Mouse (Mus musculus): ENCODE results near the gene Rpa2. TPM values are rescaled to one million over a fixed set of nuclear protein-coding genes. Genes with fewer than 3 reads are reported as not detected.

Rpa2 gene
- polyA plus RNA-seq, 1 experiment from 2014 or later: 38.1 TPM

DNA sequence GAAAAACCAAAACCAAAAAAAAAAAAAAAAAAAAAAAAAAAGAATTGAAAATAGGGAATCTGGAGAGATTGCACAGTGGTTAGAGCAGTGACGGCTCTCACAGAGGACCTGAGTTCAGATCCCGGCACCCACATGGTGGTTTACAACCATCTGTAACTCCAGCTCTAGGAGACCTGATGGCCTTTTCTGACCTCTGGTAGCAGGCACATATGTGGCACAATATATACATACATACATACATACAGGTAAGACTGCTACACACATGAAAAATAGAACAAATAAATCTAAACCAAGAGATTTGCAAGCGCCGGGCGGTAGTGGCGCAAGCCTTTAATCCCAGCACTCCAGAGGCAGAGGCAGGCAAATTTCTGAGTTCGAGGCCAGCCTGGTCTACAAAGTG is 35.7 kb downstream of the Rpa2 start:
- Histone ChIP-seq H3K4me2 (ENCODE audit: low read length) (no peak overlapping the region), H3K27ac (replicated peaks; ENCODE audit: low read depth, low read length) (no peak overlapping the region), H3K4me3 (replicated peaks; ENCODE audit: low read depth, low read length) (no peak overlapping the region), H3K36me3 (ENCODE audit: control insufficient read depth, insufficient read depth, low read length) (no peaks in the 10 kb centered on the region), H3K27me3 (ENCODE audit: control insufficient read depth, insufficient read depth, low read length) (no peaks in the 10 kb centered on the region), H3K4me1 (ENCODE audit: control insufficient read depth, insufficient read depth, low read length) (no peaks in the 10 kb centered on the region), H3K9ac (replicated peaks; ENCODE audit: low read length) (no peak overlapping the region), H3K9me3 (ENCODE audit: control insufficient read depth, low read length) (no peaks in the 10 kb centered on the region)
- no peak for ATAC-seq (ENCODE audit: low FRiP score, low TSS enrichment)
- DNase-seq: no peak
- 97% methylated on average over 7 of the region's 7 CpGs for WGBS

GRCm38 (mm10) chr4:132804331-132804730 is 36.2 kb downstream of the Rpa2 start:
- Histone ChIP-seq H3K9me3 (ENCODE audit: control insufficient read depth, low read length) (no peaks in the 10 kb centered on the region), H3K4me2 (ENCODE audit: low read length) (no peak overlapping the region), H3K9ac (replicated peaks; ENCODE audit: low read length) (no peak overlapping the region), H3K4me3 (replicated peaks; ENCODE audit: low read depth, low read length) (no peak overlapping the region), H3K4me1 (ENCODE audit: control insufficient read depth, insufficient read depth, low read length) (no peaks in the 10 kb centered on the region), H3K27me3 (ENCODE audit: control insufficient read depth, insufficient read depth, low read length) (no peaks in the 10 kb centered on the region), H3K36me3 (ENCODE audit: control insufficient read depth, insufficient read depth, low read length) (no peaks in the 10 kb centered on the region), H3K27ac (replicated peaks; ENCODE audit: low read depth, low read length) (no peak overlapping the region)
- ATAC-seq (ENCODE audit: low FRiP score, low TSS enrichment) (no peak), DNase-seq (no peak)
- WGBS: 96% methylated on average over 6 of the region's 6 CpGs

GRCm38 (mm10) chr4:132805146-132805545 is 37.0 kb downstream of the Rpa2 start:
- DNase-seq (no peak), ATAC-seq (ENCODE audit: low FRiP score, low TSS enrichment) (no peak)
- no peak overlapping the region for H3K27ac ChIP-seq (replicated peaks; ENCODE audit: low read depth, low read length)
- no peaks in the 10 kb centered on the region for H3K9me3 ChIP-seq (ENCODE audit: control insufficient read depth, low read length)
- H3K27me3 ChIP-seq (ENCODE audit: control insufficient read depth, insufficient read depth, low read length): no peaks in the 10 kb centered on the region
- H3K4me2 ChIP-seq (ENCODE audit: low read length): no peak overlapping the region
- no peak overlapping the region for H3K9ac ChIP-seq (replicated peaks; ENCODE audit: low read length)
- H3K36me3 ChIP-seq (ENCODE audit: control insufficient read depth, insufficient read depth, low read length): no peaks in the 10 kb centered on the region
- 85% methylated on average over 5 of the region's 5 CpGs for WGBS
- no peak overlapping the region for H3K4me3 ChIP-seq (replicated peaks; ENCODE audit: low read depth, low read length)
- H3K4me1 ChIP-seq (ENCODE audit: control insufficient read depth, insufficient read depth, low read length): no peaks in the 10 kb centered on the region

DNA sequence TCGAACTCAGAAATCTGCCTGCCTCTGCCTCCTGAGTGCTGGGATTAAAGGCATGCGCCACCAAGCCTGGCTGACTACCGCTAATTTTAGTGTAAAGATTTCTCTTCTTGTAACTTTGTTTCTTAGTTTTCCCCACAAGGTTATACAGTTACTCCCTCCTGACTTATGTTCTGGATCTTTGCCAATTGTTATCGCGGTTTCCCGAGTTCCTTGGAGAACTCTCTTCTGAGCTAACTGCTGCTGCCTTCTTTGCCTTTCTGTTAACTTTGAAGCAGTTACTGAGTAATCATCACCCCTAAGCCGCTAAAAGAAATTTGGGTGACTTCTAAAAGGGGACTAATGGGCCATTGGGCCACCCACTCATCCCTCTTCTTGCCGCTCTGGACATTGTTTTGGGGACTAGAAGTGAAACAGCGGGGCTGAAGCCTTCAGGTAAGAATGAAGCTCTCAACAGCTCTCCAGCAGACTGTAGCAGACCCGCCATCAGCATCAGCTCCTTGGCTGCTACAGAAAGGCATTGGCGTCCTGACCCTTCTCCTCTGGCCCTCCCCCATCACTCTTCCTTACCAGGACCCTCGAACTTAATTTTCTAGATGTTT is 37.6 kb downstream of the Rpa2 start:
- Histone ChIP-seq H3K36me3 (ENCODE audit: control insufficient read depth, insufficient read depth, low read length) (no peaks in the 10 kb centered on the region), H3K27ac (replicated peaks; ENCODE audit: low read depth, low read length) (no peak overlapping the region), H3K4me2 (ENCODE audit: low read length) (no peak overlapping the region), H3K27me3 (ENCODE audit: control insufficient read depth, insufficient read depth, low read length) (no peaks in the 10 kb centered on the region), H3K4me1 (ENCODE audit: control insufficient read depth, insufficient read depth, low read length) (no peaks in the 10 kb centered on the region), H3K9me3 (ENCODE audit: control insufficient read depth, low read length) (no peaks in the 10 kb centered on the region; the same call in 1 of the 2 replicates), H3K4me3 (replicated peaks; ENCODE audit: low read depth, low read length) (no peak overlapping the region), H3K9ac (replicated peaks; ENCODE audit: low read length) (no peak overlapping the region)
- WGBS: 90% methylated on average over 12 of the region's 12 CpGs
- DNase-seq (no peak), ATAC-seq (ENCODE audit: low FRiP score, low TSS enrichment) (no peak)

DNA sequence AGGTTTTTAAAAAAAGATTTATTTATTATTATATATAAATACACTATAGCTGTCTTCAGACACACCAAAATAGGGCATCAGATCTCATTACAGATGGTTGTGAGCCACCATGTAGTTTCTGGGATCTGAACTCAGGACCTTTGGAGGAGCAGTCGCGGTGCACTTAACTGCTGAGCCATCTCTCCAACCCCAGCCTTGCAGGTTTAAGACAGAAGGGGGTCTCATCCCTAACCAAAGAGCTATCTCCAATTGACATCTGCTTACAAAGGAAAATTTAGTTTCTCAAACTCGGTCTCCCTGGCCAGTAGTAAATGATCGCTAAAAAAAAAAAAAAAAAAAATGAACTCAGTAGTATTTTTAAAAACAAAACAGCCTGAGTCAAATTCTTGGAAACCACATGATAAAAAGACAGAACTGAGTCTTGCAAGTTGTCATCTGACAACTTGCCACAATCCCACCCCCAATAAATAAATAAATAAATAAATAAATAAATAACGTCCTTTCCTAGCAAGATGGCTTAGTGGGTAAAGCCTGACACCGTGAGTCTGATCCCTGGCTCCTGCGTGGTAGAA is 38.6 kb downstream of the Rpa2 start:
- Histone ChIP-seq H3K4me2 (ENCODE audit: low read length) (no peak overlapping the region), H3K4me3 (replicated peaks; ENCODE audit: low read depth, low read length) (no peak overlapping the region), H3K27me3 (ENCODE audit: control insufficient read depth, insufficient read depth, low read length) (no peaks in the 10 kb centered on the region), H3K9ac (replicated peaks; ENCODE audit: low read length) (no peak overlapping the region), H3K9me3 (ENCODE audit: control insufficient read depth, low read length) (no peaks in the 10 kb centered on the region; the same call in 1 of the 2 replicates), H3K36me3 (ENCODE audit: control insufficient read depth, insufficient read depth, low read length) (no peaks in the 10 kb centered on the region), H3K27ac (replicated peaks; ENCODE audit: low read depth, low read length) (no peak overlapping the region), H3K4me1 (ENCODE audit: control insufficient read depth, insufficient read depth, low read length) (no peaks in the 10 kb centered on the region)
- WGBS: 93% methylated on average over 7 of the region's 7 CpGs
- ATAC-seq (ENCODE audit: low FRiP score, low TSS enrichment) (no peak), DNase-seq (no peak)

GRCm38 (mm10) chr4:132807771-132808641 is 39.9 kb downstream of the Rpa2 start:
- no peak overlapping the region for H3K4me3 ChIP-seq (replicated peaks; ENCODE audit: low read depth, low read length)
- H3K27me3 ChIP-seq (ENCODE audit: control insufficient read depth, insufficient read depth, low read length): no peaks in the 10 kb centered on the region
- H3K9me3 ChIP-seq (ENCODE audit: control insufficient read depth, low read length): no peaks in the 10 kb centered on the region; the same call in 1 of the 2 replicates
- no peak overlapping the region for H3K4me2 ChIP-seq (ENCODE audit: low read length)
- no peak overlapping the region for H3K9ac ChIP-seq (replicated peaks; ENCODE audit: low read length)
- no peaks in the 10 kb centered on the region for H3K36me3 ChIP-seq (ENCODE audit: control insufficient read depth, insufficient read depth, low read length)
- no peak for DNase-seq
- H3K27ac ChIP-seq (replicated peaks; ENCODE audit: low read depth, low read length): no peak overlapping the region
- 78% methylated on average over 5 of the region's 5 CpGs for WGBS
- no peak for ATAC-seq (ENCODE audit: low FRiP score, low TSS enrichment)
- no peaks in the 10 kb centered on the region for H3K4me1 ChIP-seq (ENCODE audit: control insufficient read depth, insufficient read depth, low read length)

DNA sequence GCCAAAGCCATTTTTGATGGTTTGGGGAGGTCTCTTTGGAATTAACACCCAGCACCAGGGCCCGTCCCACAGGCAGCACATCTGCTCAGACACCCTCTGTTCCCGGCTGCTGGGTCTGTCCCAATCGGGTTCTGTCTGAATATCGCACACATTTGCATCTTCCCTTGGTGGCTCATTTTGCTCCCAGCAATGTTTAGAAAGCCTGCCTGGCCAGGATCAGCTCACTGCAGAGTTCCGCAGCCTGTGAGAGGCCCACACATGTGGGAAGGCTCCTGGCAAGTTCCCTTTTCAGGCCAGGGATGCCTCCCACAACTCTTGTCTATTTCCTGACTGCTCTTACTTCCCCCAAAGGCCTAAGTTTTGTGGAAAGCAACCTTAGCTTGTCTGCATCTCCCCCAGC is 41.5 kb downstream of the Rpa2 start:
- no peaks in the 10 kb centered on the region for H3K36me3 ChIP-seq (ENCODE audit: control insufficient read depth, insufficient read depth, low read length)
- WGBS: 91% methylated on average over 5 of the region's 5 CpGs
- no peaks in the 10 kb centered on the region for H3K4me1 ChIP-seq (ENCODE audit: control insufficient read depth, insufficient read depth, low read length)
- H3K4me2 ChIP-seq (ENCODE audit: low read length): no peak overlapping the region
- no peak overlapping the region for H3K9ac ChIP-seq (replicated peaks; ENCODE audit: low read length)
- ATAC-seq (ENCODE audit: low FRiP score, low TSS enrichment): no peak
- H3K27me3 ChIP-seq (ENCODE audit: control insufficient read depth, insufficient read depth, low read length): no peaks in the 10 kb centered on the region
- H3K27ac ChIP-seq (replicated peaks; ENCODE audit: low read depth, low read length): no peak overlapping the region
- no peak for DNase-seq
- H3K4me3 ChIP-seq (replicated peaks; ENCODE audit: low read depth, low read length): no peak overlapping the region
- H3K9me3 ChIP-seq (ENCODE audit: control insufficient read depth, low read length): no peaks in the 10 kb centered on the region; the same call in 1 of the 2 replicates

DNA sequence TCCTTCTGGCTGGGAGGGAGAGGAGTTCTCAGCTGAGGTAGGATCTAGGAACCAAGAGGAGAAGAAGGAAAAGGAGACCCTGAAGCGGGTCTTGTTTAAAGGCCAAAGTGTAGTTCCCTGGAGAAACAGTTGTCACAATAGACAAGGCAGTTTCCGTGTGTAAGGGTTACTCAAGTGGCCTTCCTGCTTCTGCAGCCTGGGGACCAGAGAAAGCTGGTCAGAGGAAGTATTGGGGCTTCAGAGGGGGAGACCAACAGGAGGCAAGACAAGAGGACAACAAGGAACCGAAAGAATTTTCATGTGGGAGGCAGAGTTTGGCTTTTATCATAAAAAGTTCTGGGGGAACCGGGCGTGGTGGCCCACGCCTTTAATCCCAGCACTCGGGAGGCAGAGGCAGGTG is 48.3 kb downstream of the Rpa2 start:
- Histone ChIP-seq H3K9ac (replicated peaks; ENCODE audit: low read length) (no peak overlapping the region), H3K36me3 (ENCODE audit: control insufficient read depth, insufficient read depth, low read length) (no peaks in the 10 kb centered on the region), H3K27me3 (ENCODE audit: control insufficient read depth, insufficient read depth, low read length) (no peaks in the 10 kb centered on the region), H3K4me2 (ENCODE audit: low read length) (no peak overlapping the region), H3K27ac (replicated peaks; ENCODE audit: low read depth, low read length) (no peak overlapping the region), H3K4me1 (ENCODE audit: control insufficient read depth, insufficient read depth, low read length) (no peaks in the 10 kb centered on the region), H3K9me3 (ENCODE audit: control insufficient read depth, low read length) (0 out of 2 replicates have a peak, but pooled peaks cover 3% of the 10 kb centered on the region), H3K4me3 (replicated peaks; ENCODE audit: low read depth, low read length) (no peak overlapping the region)
- ATAC-seq (ENCODE audit: low FRiP score, low TSS enrichment) (no peak), DNase-seq (no peak)
- WGBS: 83% methylated on average over 7 of the region's 7 CpGs
